Mouse (Mus musculus) thymus, postnatal 25 days (tissue): ENCODE measurements around the gene Gm5294.

Experiments
- DNase-seq: peaks from one replicate; pipeline ENCODE4 v3.0.0; 2022

Gm5294 gene

GRCm38 (mm10) chr5:138849682-138850461, 30.0 kb downstream of the Gm5294 start:
- no peak for DNase-seq

DNA sequence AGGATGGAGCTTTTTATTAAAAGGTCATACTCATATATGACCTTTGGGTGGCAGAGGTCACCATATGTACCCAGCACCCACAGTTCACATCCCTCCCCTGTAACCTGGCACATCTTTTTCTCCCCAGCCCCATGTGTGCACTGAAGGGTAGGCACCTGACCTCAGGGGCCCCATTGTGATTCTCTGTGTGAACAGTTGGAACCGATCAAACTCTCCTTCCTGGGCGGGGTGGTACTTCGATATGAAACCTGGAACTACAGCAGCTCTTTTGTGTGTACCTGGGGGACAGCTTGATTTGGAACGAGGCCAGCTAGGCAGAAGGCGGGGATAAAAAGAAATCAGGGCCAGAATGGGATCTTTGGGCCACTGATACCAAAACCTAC, 30.6 kb downstream of the Gm5294 start:
- DNase-seq = no peak

DNA sequence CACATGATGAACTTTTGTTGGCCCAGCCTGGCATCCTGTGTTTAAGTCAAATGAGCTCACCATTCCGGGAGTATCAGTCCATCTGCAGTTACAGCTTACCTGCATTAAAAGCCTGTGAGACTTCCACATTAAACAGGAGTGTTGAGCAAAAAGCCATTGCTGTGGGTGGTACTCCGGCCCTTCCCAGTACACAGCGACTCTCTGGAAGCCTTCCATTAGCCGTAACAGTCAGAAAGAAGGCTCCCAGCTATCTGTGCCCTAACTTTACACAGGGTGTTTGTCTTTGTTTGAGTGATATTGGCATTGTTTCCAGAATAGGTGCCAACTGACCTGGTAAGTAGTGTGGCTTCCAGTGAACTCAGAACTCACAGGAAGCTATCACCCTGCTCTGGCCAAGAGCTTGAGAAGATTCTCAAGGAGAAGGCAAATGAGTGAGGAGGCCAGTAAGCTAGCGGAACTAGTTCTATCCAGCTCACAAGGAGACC, 31.5 kb downstream of the Gm5294 start:
- no peak for DNase-seq

DNA sequence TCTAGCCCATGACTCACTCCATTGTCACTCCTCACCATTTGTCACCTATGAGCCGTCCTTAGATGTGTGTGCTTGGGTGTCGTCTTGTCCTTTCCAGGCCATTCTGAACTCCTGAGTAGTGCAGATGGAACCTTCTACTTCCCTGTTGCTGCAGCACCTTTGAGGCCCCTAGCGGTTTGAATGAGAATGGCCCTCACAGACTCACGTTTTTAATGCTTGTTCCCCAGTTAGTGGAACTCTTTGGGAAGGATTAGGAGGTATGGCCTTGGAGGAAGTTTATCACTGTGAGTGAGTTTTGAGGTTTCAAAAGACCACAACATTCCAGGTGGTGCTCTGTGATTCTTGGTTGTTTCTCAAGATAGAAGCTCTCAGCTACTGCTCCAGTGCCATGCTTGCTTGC, 32.3 kb downstream of the Gm5294 start:
- no peak for DNase-seq

DNA sequence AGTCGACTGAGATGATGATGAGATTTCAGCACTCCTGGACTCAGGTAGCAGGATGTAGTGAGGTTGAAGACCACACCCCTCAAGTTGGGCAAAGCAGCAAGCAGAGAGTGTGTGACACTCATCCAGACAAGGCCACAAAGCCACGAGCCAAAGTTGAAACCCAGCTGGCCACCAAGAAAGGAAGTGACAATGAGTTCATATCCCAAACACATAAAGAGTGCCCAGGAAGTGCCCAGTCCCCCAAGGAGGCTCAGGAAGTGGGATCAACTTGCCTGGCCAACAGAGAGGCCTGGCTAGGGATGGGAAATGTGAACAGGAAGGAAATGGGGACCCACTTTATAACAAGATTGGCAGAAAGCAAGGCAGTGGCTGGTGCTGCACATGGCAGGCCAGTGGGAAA, 33.5 kb downstream of the Gm5294 start:
- no peak for DNase-seq

DNA sequence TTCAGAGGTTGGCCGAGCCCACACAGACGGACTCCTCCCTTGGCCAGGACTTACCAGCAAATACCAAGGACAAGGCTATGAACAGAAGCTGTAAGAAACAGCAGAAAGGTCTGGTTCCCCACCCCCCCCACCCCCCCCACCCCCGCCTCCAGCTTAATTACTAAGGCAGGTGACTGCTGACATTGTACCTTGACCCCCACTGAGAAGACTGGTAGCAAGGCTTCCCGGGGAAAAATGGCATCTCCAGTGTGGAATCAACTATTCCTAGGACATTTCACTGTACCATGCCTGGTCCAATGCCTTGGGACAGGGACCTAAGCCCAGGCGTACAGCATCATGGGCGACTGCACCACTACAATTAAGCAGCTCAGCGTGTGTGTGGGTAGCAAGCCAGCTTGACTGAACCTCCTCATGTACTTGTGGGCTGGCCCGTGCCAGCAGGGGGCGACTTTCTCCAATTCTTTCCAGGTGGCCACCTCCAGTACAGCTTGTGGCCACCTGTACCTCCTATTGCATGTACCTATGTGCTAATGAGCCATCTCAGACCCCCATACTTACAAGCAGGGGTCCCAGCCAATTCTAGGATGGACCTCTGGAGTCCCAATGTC, 37.2 kb downstream of the Gm5294 start:
- peak; percentile 54 for DNase-seq

DNA sequence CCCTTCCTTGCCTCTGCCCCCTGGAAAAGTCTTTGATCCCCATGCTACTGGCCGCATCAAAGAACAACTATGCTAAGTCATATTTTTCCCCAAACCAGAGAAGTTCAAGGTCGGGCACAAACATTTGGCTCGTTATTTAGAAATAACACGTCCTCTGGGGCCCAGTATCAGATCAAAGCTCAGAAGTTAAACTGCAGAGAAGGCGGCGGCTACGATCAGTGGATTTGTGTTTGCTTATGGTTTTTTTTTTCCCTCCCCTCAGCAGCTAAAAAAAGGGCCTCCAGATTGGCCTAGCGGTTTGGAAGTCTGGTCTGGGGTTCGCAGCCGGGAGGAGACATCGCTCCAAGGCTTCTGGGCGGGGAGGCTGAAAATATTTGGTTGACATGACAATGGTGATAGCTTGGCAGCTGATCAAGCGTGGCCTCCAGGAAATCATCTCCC, 38.0 kb downstream of the Gm5294 start:
- DNase-seq = no peak

DNA sequence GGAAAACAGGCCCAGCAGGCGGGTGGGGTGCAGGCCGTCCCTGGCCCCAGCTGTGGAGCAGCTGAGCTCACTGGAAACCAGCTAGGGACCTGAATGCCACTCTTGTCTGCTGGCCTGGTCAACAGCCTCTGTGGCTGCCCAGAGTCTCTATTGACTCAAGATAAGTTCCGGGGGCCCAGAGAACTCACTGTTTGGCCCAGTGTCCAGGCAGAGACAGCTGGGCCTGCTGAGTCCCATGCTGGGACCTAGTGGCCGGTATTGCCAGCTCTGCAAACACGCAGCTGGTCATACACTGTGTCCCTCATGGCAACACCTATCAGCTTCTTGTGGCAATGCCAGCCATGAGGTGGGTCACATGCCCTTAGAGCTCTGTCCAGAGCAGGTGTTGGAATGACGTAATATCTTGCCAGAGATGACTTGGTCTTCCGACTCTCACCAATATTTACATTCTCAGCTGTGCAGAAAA, 43.8 kb downstream of the Gm5294 start:
- DNase-seq = no peak

- DNase-seq = no peak
Observed at GRCm38 (mm10) chr5:138864166-138864565, 44.3 kb downstream of the Gm5294 start.

GRCm38 (mm10) chr5:138864880-138865279, 45.0 kb downstream of the Gm5294 start:
- DNase-seq = no peak

DNA sequence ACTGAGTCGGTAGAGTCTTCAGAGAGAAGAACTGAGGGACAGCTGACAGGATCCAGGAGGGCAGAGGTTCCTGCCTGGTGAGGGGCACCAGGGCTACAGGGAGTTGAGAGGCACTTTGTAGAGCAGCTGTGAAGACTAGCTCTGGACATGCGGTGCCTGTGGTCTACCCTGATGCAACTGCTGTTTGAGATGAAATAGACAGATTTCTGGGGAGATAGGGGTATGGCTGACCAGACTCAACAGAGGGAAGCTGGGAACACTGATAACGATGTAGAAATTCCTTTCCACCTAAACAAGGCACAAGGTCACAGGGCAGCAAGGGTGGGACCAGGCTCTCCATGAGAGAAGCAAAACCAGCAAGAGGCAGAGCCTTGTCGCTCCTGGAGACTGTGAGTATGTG, 45.8 kb downstream of the Gm5294 start:
- DNase-seq = no peak
